Mouse (Mus musculus): Measurements from ENCODE around the gene Ccdc61. TPM values are rescaled to one million over a fixed set of nuclear protein-coding genes. Genes with fewer than 3 reads are reported as not detected.
"Not testable (repeated sequence)": the region's sequence is repeated elsewhere in the genome, so short reads cannot be mapped to it uniquely, and the experiment has no call there.

Ccdc61 gene
- total RNA-seq, 1 experiment: 11.8 TPM

- no peak for TF ChIP-seq MAFK (IDR thresholded peaks at IDR 0.05; ENCODE audit: insufficient read depth, low read depth, low read length)
- TF ChIP-seq HCFC1 (IDR thresholded peaks at IDR 0.05; ENCODE audit: borderline replicate concordance, insufficient read depth, low read length): no peak
- TF ChIP-seq ZNF384 (IDR thresholded peaks at IDR 0.05; ENCODE audit: low read depth, low read length): no peak
- no peak overlapping the region for H3K27ac ChIP-seq (ENCODE audit: insufficient read depth, low read depth, low read length, poor library complexity, severe bottlenecking)
- H3K4me3 ChIP-seq (ENCODE audit: insufficient read depth in 1 of 2, low read depth in 1 of 2, low read length in 2 of 2, poor library complexity in 1 of 2, severe bottlenecking in 1 of 2): no peak overlapping the region
- no peak overlapping the region for H3K9ac ChIP-seq (ENCODE audit: insufficient read depth, low read depth, low read length, poor library complexity, severe bottlenecking)
- H3K36me3 ChIP-seq (ENCODE audit: control insufficient read depth, insufficient read depth, low read length, poor library complexity, severe bottlenecking): no peaks in the 10 kb centered on the region
- peaks cover 0 to 4% of the 10 kb centered on the region in 2 experiments; a peak in 1 of 4 replicates for H3K4me1 ChIP-seq (ENCODE audit: control insufficient read depth in 2 of 2, insufficient read depth in 2 of 2, low read length in 2 of 2, poor library complexity in 1 of 2)
- in situ Hi-C loops (cut with MboI; ENCODE audit: low sequenced_read_pairs in 2 of 2, unreplicated experiment in 2 of 2): no loop called here
- no peaks in the 10 kb centered on the region for H3K9me3 ChIP-seq (ENCODE audit: control insufficient read depth, insufficient read depth, low read depth, low read length)
- no peak for DNase-seq (ENCODE audit: low read depth, low spot score)
Observed at GRCm38 (mm10) chr7:18875372-18875771, 34.8 kb downstream of the Ccdc61 start.

DNA sequence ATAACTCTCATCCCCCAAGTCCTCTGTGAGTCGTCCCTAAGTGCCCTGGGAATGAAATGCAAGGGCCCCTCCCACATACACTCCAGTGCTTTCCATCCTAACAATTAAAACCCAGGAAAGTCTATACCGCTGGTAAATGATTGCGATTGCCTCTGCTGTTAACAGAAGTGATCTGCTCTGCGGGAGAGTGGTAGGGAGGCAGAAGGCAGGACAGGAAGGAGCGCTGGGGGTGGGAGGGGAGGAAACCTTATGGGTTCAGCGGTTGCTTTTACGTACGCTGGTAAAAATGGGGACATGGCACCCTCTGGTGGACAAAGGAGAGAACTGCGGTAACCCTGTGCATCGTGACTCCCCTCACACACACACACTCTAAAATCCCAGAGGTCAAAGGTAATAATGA lies 37.0 kb downstream of the Ccdc61 start:
- in situ Hi-C loops (cut with MboI; ENCODE audit: low sequenced_read_pairs in 2 of 2, unreplicated experiment in 2 of 2): loop anchor here (25.0 kb wide), 2 partner anchors 636 to 661 kb away; partner anchors contain the start of gene Mill1 (in 1 of the 2)
- Histone ChIP-seq H3K36me3 (ENCODE audit: control insufficient read depth, insufficient read depth, low read length, poor library complexity, severe bottlenecking) (no peaks in the 10 kb centered on the region), H3K9me3 (ENCODE audit: control insufficient read depth, insufficient read depth, low read depth, low read length) (no peaks in the 10 kb centered on the region), H3K4me3 (ENCODE audit: insufficient read depth in 1 of 2, low read depth in 1 of 2, low read length in 2 of 2, poor library complexity in 1 of 2, severe bottlenecking in 1 of 2) (peak overlapping the region; percentile 13 to 15; a peak in 2 of 4 replicates), H3K27ac (ENCODE audit: insufficient read depth, low read depth, low read length, poor library complexity, severe bottlenecking) (no peak overlapping the region), H3K4me1 (ENCODE audit: control insufficient read depth in 2 of 2, insufficient read depth in 2 of 2, low read length in 2 of 2, poor library complexity in 1 of 2) (peaks cover 0 to 4% of the 10 kb centered on the region in 2 experiments; a peak in 1 of 4 replicates), H3K9ac (ENCODE audit: insufficient read depth, low read depth, low read length, poor library complexity, severe bottlenecking) (no peak overlapping the region; the same call in 1 of the 2 replicates)
- DNase-seq (ENCODE audit: low read depth, low spot score): peak; percentile 73
- no peak for TF ChIP-seq HCFC1 (IDR thresholded peaks at IDR 0.05; ENCODE audit: borderline replicate concordance, insufficient read depth, low read length)
- TF ChIP-seq ZC3H11A (IDR thresholded peaks at IDR 0.05; ENCODE audit: borderline replicate concordance, low read depth, low read length): peak; percentile 82; the same call in 1 of the 2 replicates

DNA sequence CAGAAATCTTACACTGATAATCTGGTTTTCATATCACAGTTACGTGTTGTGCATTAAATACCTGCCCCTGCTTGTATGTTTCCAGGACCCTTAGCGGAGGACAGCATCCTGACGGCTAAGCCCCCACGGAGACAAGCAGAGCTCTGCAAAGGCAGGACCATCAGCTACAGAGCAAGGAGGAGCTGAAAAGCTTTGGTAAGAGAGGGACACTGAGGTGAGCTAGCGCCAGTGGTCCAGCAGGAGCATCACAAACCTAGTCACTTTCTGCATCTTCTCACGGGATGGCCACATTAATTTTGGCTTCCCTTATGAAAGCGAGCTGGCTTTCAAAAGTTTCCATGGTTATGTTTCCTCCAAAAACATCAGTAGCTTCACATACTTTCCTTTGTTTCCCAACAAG lies 37.4 kb downstream of the Ccdc61 start:
- DNase-seq (ENCODE audit: low read depth, low spot score): no peak

GRCm38 (mm10) chr7:18872014-18872802 lies 38.0 kb downstream of the Ccdc61 start:
- Histone ChIP-seq H3K27ac (ENCODE audit: insufficient read depth, low read depth, low read length, poor library complexity, severe bottlenecking) (no peak overlapping the region), H3K9me3 (ENCODE audit: control insufficient read depth, insufficient read depth, low read depth, low read length) (no peaks in the 10 kb centered on the region), H3K9ac (ENCODE audit: insufficient read depth, low read depth, low read length, poor library complexity, severe bottlenecking) (no peak overlapping the region), H3K4me1 (ENCODE audit: control insufficient read depth in 2 of 2, insufficient read depth in 2 of 2, low read length in 2 of 2, poor library complexity in 1 of 2) (peaks cover 0 to 4% of the 10 kb centered on the region in 2 experiments; a peak in 1 of 4 replicates), H3K4me3 (ENCODE audit: insufficient read depth in 1 of 2, low read depth in 1 of 2, low read length in 2 of 2, poor library complexity in 1 of 2, severe bottlenecking in 1 of 2) (no peak overlapping the region), H3K36me3 (ENCODE audit: control insufficient read depth, insufficient read depth, low read length, poor library complexity, severe bottlenecking) (no peaks in the 10 kb centered on the region)
- DNase-seq (ENCODE audit: low read depth, low spot score): no peak
- no peak for TF ChIP-seq CHD2 (IDR thresholded peaks at IDR 0.05; ENCODE audit: low read depth, low read length)
- TF ChIP-seq MAFK (IDR thresholded peaks at IDR 0.05; ENCODE audit: insufficient read depth, low read depth, low read length): no peak
- TF ChIP-seq ZC3H11A (IDR thresholded peaks at IDR 0.05; ENCODE audit: borderline replicate concordance, low read depth, low read length): no peak
- no peak for TF ChIP-seq HCFC1 (IDR thresholded peaks at IDR 0.05; ENCODE audit: borderline replicate concordance, insufficient read depth, low read length)
- in situ Hi-C loops (cut with MboI; ENCODE audit: low sequenced_read_pairs in 2 of 2, unreplicated experiment in 2 of 2): loop anchor here (25.0 kb wide), 2 partner anchors 635 to 660 kb away; partner anchors contain the start of gene Mill1 (in 1 of the 2)

More for the DNA sequence above, 37.4 kb downstream of the Ccdc61 start:
- Histone ChIP-seq H3K27ac (ENCODE audit: insufficient read depth, low read depth, low read length, poor library complexity, severe bottlenecking) (no peak overlapping the region), H3K9me3 (ENCODE audit: control insufficient read depth, insufficient read depth, low read depth, low read length) (no peaks in the 10 kb centered on the region), H3K36me3 (ENCODE audit: control insufficient read depth, insufficient read depth, low read length, poor library complexity, severe bottlenecking) (no peaks in the 10 kb centered on the region), H3K9ac (ENCODE audit: insufficient read depth, low read depth, low read length, poor library complexity, severe bottlenecking) (no peak overlapping the region), H3K4me3 (ENCODE audit: insufficient read depth in 1 of 2, low read depth in 1 of 2, low read length in 2 of 2, poor library complexity in 1 of 2, severe bottlenecking in 1 of 2) (0 out of 4 replicates have a peak overlapping the region, but pooled peaks of 1 of the 2 experiments have one; percentile 15), H3K4me1 (ENCODE audit: control insufficient read depth in 2 of 2, insufficient read depth in 2 of 2, low read length in 2 of 2, poor library complexity in 1 of 2) (peaks cover 0 to 4% of the 10 kb centered on the region in 2 experiments; a peak in 1 of 4 replicates)
- TF ChIP-seq HCFC1 (IDR thresholded peaks at IDR 0.05; ENCODE audit: borderline replicate concordance, insufficient read depth, low read length): no peak
- TF ChIP-seq MAFK (IDR thresholded peaks at IDR 0.05; ENCODE audit: insufficient read depth, low read depth, low read length): no peak
- no peak for TF ChIP-seq CHD2 (IDR thresholded peaks at IDR 0.05; ENCODE audit: low read depth, low read length)
- TF ChIP-seq ZC3H11A (IDR thresholded peaks at IDR 0.05; ENCODE audit: borderline replicate concordance, low read depth, low read length): no peak
- no peak for TF ChIP-seq ZNF384 (IDR thresholded peaks at IDR 0.05; ENCODE audit: low read depth, low read length)
- in situ Hi-C loops (cut with MboI; ENCODE audit: low sequenced_read_pairs in 2 of 2, unreplicated experiment in 2 of 2): loop anchor here (25.0 kb wide), 2 partner anchors 636 to 661 kb away; partner anchors contain the start of gene Mill1 (in 1 of the 2)

GRCm38 (mm10) chr7:18871031-18871430 lies 39.2 kb downstream of the Ccdc61 start, which contains the start of gene Pglyrp1:
Gene Pglyrp1, plus strand, starts transcription at chr7:18871331.
- H3K9me3 ChIP-seq (ENCODE audit: control insufficient read depth, insufficient read depth, low read depth, low read length); H3K27ac ChIP-seq (ENCODE audit: insufficient read depth, low read depth, low read length, poor library complexity, severe bottlenecking); H3K4me1 ChIP-seq (ENCODE audit: control insufficient read depth in 2 of 2, insufficient read depth in 2 of 2, low read length in 2 of 2, poor library complexity in 1 of 2); H3K36me3 ChIP-seq (ENCODE audit: control insufficient read depth, insufficient read depth, low read length, poor library complexity, severe bottlenecking); H3K4me3 ChIP-seq (ENCODE audit: insufficient read depth in 1 of 2, low read depth in 1 of 2, low read length in 2 of 2, poor library complexity in 1 of 2, severe bottlenecking in 1 of 2); H3K9ac ChIP-seq (ENCODE audit: insufficient read depth, low read depth, low read length, poor library complexity, severe bottlenecking); DNase-seq (ENCODE audit: low read depth, low spot score): not testable (repeated sequence)
- in situ Hi-C loops (cut with MboI; ENCODE audit: low sequenced_read_pairs in 2 of 2, unreplicated experiment in 2 of 2): loop anchor here (25.0 kb wide), 2 partner anchors 634 to 659 kb away; partner anchors contain the start of gene Mill1 (in 1 of the 2)
